ENCODE assay signal across 8 mouse cellular contexts in the genomic region with DNA sequence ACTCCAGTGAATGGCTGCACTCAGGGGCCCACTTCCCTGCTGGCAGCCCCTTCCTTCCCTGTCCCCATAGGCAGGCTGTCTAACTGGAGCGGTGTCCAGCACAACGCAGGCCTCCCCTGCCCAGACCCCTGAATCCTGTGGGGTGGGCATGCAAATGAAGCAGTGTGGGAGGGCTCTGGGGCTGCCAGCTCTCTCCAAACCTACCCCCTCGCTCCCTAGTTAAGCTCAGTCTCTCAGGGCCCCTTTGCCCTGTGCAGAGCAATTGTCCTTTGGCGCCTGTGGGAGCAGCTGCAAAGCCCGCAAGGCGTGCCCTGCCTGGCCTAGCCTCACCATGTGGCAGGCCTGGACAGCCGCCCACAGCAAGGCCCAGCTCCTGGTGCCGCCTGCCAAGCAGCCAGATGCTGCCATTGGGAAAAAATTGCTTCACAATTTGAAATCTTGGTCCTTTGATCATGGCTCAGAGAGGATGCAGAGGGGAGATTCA.
DNase-seq lines count a peak whose midpoint lies in the region; ATAC-seq lines count a peak whose summit lies in the region.

No protein-coding gene starts in this region.

- 40% methylated on average over 8 of the region's 8 CpGs for WGBS in kidney, embryonic 16.5 days
- WGBS in embryonic facial prominence, embryonic 15.5 days: 35% methylated on average over 8 of the region's 8 CpGs
- 49% methylated on average over 8 of the region's 8 CpGs for WGBS in heart, embryonic 10.5 days

- H3K27ac ChIP-seq in kidney, embryonic 16.5 days (ENCODE audit: low read length): peak overlapping the region; percentile 57; the same call in 1 of the 2 replicates
- peak overlapping the region; percentile 86 for H3K27ac ChIP-seq in embryonic facial prominence, embryonic 15.5 days (replicated peaks)
- peak overlapping the region; percentile 78 for H3K27ac ChIP-seq in heart, embryonic 10.5 days

- H3K9ac ChIP-seq in kidney, embryonic 16.5 days (replicated peaks; ENCODE audit: low read length): no peak overlapping the region
- no peak overlapping the region; the same call in 1 of the 2 replicates for H3K9ac ChIP-seq in embryonic facial prominence, embryonic 15.5 days

- ATAC-seq in kidney, embryonic 16.5 days (ENCODE audit: low FRiP score, low TSS enrichment): peak; percentile 77
- ATAC-seq in embryonic facial prominence, embryonic 15.5 days (ENCODE audit: insufficient number of reproducible peaks, low FRiP score, low TSS enrichment, low read depth): peak; percentile 91
- no peak for ATAC-seq in erythroid progenitor cell, adult 5-6 weeks (replicated peaks; ENCODE audit: low FRiP score, poor library complexity, severe bottlenecking)

- H3K4me2 ChIP-seq in kidney, embryonic 16.5 days (replicated peaks; ENCODE audit: low read depth, low read length): no peak overlapping the region
- peak overlapping the region; percentile 11; the same call in 1 of the 2 replicates for H3K4me2 ChIP-seq in embryonic facial prominence, embryonic 15.5 days (replicated peaks)

- no peaks in the 10 kb centered on the region for H3K27me3 ChIP-seq in kidney, embryonic 16.5 days (ENCODE audit: insufficient read depth, low read length)
- H3K27me3 ChIP-seq in embryonic facial prominence, embryonic 15.5 days: no peaks in the 10 kb centered on the region
- no peaks in the 10 kb centered on the region for H3K27me3 ChIP-seq in heart, embryonic 10.5 days (ENCODE audit: insufficient read depth, poor library complexity, severe bottlenecking)

- H3K4me3 ChIP-seq in kidney, embryonic 16.5 days (ENCODE audit: low read length): no peak overlapping the region
- no peak overlapping the region for H3K4me3 ChIP-seq in embryonic facial prominence, embryonic 15.5 days (replicated peaks)
- H3K4me3 ChIP-seq in heart, embryonic 10.5 days: no peak overlapping the region

- peaks cover 24% of the 10 kb centered on the region for H3K4me1 ChIP-seq in kidney, embryonic 16.5 days (ENCODE audit: insufficient read depth, low read length)
- peaks cover 43% of the 10 kb centered on the region for H3K4me1 ChIP-seq in embryonic facial prominence, embryonic 15.5 days
- H3K4me1 ChIP-seq in heart, embryonic 10.5 days: peaks cover 43% of the 10 kb centered on the region

- peaks cover under 1% of the 10 kb centered on the region; the same call in 1 of the 2 replicates for H3K36me3 ChIP-seq in kidney, embryonic 16.5 days (ENCODE audit: insufficient read depth, low read length)
- H3K36me3 ChIP-seq in embryonic facial prominence, embryonic 15.5 days: peaks cover under 1% of the 10 kb centered on the region; the same call in 1 of the 2 replicates
- H3K36me3 ChIP-seq in heart, embryonic 10.5 days: peaks cover 14% of the 10 kb centered on the region; the same call in 1 of the 2 replicates

- no peaks in the 10 kb centered on the region for H3K9me3 ChIP-seq in kidney, embryonic 16.5 days (ENCODE audit: low read length)
- H3K9me3 ChIP-seq in embryonic facial prominence, embryonic 15.5 days (replicated peaks): no peaks in the 10 kb centered on the region
- no peaks in the 10 kb centered on the region for H3K9me3 ChIP-seq in heart, embryonic 10.5 days

- no peak for DNase-seq in kidney, adult 18-20 months
- no peak for DNase-seq in heart, embryonic 10.5 days (ENCODE audit: low spot score)
- DNase-seq in layer of hippocampus, adult 18-20 months (ENCODE audit: low spot score in 2 of 2): peak; percentile 65 to 66
- DNase-seq in lung, postnatal 25 days (ENCODE audit: low spot score): peak; percentile 10
- peak; percentile 41 to 48 for DNase-seq in right cerebral cortex, postnatal 36 days (ENCODE audit: low spot score in 2 of 2)

Comparison
In these comparisons a context has a peak if more than half of its experiments do, and no peak if none do; other contexts are left out.
1. DNase-seq: peak in layer of hippocampus, adult 18-20 months (2 of 2), lung, postnatal 25 days (single experiment) and right cerebral cortex, postnatal 36 days (2 of 2); none in kidney, adult 18-20 months (single experiment) and heart, embryonic 10.5 days (single experiment).
2. Peak in every context shown above with its lines, with median percentiles within 50 percentile points of each other: H3K27ac ChIP-seq.